Mouse (Mus musculus): ENCODE results near the gene Pdcd4. TPM values are rescaled to one million over a fixed set of nuclear protein-coding genes. Genes with fewer than 3 reads are reported as not detected.

The Pdcd4 gene
- polyA plus RNA-seq, 1 experiment = 8.0 TPM

DNA sequence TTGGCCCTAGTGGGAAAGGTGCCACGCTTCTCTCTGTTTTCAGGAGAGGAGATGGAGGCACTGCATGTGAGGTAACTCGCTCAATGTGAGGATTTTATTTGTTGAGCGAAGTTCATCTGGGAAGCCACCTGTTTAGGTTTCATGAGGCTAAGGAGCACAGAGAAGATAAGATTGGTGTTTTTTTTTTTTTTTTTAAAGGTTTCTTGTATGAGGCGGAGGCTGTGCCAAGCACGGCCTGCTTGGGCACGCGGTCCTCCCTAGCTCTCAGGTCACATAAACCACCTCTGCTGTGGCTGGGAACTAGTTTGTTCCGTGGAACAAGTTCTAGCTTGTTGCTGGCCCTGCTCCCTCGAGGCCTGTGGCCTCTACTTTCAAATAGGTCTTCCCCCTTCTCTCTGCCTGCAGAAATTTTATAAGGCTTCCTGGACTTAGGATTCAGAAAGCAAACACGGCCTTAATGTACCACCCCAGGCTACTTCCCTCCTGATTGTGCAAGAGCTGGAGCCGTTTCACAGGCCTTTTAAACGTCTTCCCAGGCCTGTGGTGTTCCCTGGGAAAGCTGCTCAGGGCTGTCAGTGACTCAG, 2.6 kb downstream of the Pdcd4 start:
- no peaks in the 10 kb centered on the region; the same call in 1 of the 2 replicates for H3K4me1 ChIP-seq (ENCODE audit: control insufficient read depth, insufficient read depth, low read length)
- DNase-seq = no peak
- TF ChIP-seq CTCF (IDR thresholded peaks at IDR 0.05; ENCODE audit: insufficient read depth, low read length) (no peak), POLR2A (IDR thresholded peaks at IDR 0.05; ENCODE audit: borderline replicate concordance, extremely low read depth, low read depth, low read length) (no peak)
- 58% methylated on average over 12 of the region's 12 CpGs for WGBS
- H3K4me3 ChIP-seq (replicated peaks; ENCODE audit: extremely low read depth, low read depth, low read length) = no peak overlapping the region

DNA sequence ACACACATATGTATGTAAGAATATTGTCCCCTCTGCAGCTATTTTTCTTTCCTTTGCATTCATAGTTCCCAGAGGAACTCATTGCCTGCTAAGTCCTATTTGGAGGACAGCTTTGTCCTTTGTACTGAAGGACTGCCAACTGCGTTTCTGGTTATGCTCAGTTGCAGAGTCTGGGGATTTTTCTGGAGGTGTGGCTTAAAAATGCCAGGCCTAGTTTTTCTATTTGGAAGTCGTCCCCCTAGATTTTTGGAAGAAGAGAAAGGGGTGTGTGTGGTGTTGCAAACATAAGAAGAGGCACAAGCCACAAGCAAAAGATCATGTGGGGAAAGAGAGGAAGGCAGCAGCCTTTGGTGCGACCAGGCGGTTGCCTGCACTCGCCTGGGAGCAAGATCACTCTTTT, 6.0 kb downstream of the Pdcd4 start:
- no peak overlapping the region for H3K4me3 ChIP-seq (replicated peaks; ENCODE audit: extremely low read depth, low read depth, low read length)
- TF ChIP-seq CTCF (IDR thresholded peaks at IDR 0.05; ENCODE audit: insufficient read depth, low read length) = no peak
- no peak for TF ChIP-seq POLR2A (IDR thresholded peaks at IDR 0.05; ENCODE audit: borderline replicate concordance, extremely low read depth, low read depth, low read length)
- DNase-seq = no peak
- peaks cover 6% of the 10 kb centered on the region for H3K4me1 ChIP-seq (ENCODE audit: control insufficient read depth, insufficient read depth, low read length)
- whole genome bisulfite sequencing = 56% methylated on average over 5 of the region's 5 CpGs

DNA sequence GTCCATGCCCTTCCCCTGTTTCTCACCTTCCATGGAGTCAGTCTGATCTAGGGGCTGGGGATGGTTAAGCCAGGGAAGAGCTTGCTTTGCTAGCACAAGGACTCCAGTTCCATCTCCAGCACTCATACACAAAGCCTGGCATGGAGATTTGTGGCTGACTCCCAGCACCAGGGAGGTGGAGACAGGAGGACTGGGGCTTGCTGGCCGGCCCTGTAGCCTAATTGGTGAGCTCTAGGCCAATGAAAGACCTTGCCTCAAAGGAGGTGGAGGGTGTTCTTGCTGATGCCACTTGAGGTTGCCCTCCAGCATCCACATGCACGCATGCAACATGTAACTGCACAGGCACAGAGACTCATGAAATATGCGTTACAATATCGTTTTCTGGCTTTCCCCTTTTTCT, 6.5 kb downstream of the Pdcd4 start:
- 71% methylated on average over 4 of the region's 4 CpGs for WGBS
- DNase-seq = no peak
- no peak overlapping the region for H3K4me3 ChIP-seq (replicated peaks; ENCODE audit: extremely low read depth, low read depth, low read length)
- H3K4me1 ChIP-seq (ENCODE audit: control insufficient read depth, insufficient read depth, low read length) = peaks cover 6% of the 10 kb centered on the region
- TF ChIP-seq CTCF (IDR thresholded peaks at IDR 0.05; ENCODE audit: insufficient read depth, low read length) (no peak), POLR2A (IDR thresholded peaks at IDR 0.05; ENCODE audit: borderline replicate concordance, extremely low read depth, low read depth, low read length) (no peak)

DNA sequence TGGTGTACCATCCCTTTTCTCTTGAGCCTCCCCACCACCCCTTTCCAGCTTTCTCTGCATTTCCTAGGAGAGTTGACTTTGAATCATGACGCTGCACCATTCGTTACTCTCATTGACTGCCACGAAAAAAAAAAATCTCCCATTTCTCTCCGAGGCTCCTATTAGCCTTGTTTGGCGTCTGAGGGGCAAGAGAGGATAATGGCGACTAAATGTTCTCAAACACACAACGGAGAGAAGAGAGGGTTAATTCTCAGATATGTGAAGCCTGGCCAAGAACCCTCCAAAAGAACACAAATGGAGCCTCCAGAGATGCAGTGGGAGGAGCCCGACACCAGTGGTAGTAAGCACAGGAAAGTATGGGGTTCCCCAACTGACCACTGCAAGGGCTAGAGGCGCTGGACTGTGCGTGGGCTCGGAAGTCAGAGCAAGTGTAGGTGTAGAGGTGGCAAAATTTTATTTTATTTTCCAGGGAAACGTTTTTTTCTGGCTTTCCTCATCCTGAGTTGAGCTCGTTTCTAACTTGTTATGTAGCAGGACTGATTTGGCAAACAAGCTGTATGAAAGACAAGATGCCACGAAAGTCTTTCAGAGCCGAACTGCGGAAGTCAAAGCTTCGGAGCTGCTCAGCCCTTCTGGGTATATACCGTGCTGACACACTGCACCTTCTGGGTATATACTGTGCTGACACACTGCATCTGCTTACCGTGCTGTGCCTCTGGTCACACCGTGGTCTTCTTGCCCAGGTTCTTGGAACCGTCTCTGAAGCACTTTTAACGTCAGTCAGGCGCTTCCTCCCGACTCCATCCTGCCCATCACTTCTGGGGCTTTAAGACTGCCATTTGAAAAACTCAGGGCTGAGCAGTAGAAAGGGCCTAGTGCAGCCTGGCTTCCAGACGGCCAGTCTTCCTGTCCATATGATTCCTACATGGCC, 7.2 kb downstream of the Pdcd4 start:
- H3K4me1 ChIP-seq (ENCODE audit: control insufficient read depth, insufficient read depth, low read length) = peaks cover 6% of the 10 kb centered on the region
- DNase-seq = no peak
- WGBS = 77% methylated on average over 25 of the region's 25 CpGs
- no peak overlapping the region for H3K4me3 ChIP-seq (replicated peaks; ENCODE audit: extremely low read depth, low read depth, low read length)
- TF ChIP-seq POLR2A (IDR thresholded peaks at IDR 0.05; ENCODE audit: borderline replicate concordance, extremely low read depth, low read depth, low read length) = no peak
- TF ChIP-seq CTCF (IDR thresholded peaks at IDR 0.05; ENCODE audit: insufficient read depth, low read length) = no peak

DNA sequence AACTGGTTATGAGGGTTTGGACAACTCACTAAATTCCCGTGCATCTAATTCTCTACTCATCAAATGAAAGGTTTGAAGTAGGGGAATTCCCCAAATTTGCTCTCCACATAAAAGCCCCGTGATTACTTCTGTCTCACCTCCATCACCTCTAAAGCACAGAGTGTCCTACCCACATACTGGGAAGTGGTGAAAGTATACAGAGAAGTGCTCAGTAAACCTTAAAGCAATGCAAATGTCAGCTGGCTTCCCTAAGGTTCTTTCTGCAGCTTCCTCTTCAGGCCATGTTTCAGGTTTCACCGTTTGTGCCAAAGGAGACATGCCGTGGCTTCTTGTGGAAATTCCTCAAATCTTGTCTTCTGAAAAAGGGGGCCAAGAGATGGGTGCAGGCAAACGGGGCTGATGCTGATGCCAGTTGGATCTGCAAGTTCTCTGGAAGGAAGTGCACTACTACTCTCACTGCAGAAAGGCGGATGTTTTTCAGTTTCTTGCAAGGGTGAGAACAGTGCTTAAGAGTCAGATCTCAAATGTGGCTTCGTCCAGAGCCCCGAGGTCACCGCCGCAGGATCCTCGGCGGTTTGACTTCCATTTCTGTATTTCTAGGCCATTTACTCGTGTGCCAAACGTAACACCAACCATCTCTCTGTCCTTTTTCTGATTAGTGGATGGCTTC, 8.0 kb downstream of the Pdcd4 start:
- Histone ChIP-seq H3K4me3 (replicated peaks; ENCODE audit: extremely low read depth, low read depth, low read length) (no peak overlapping the region), H3K4me1 (ENCODE audit: control insufficient read depth, insufficient read depth, low read length) (peaks cover 6% of the 10 kb centered on the region)
- TF ChIP-seq POLR2A (IDR thresholded peaks at IDR 0.05; ENCODE audit: borderline replicate concordance, extremely low read depth, low read depth, low read length) = no peak
- TF ChIP-seq CTCF (IDR thresholded peaks at IDR 0.05; ENCODE audit: insufficient read depth, low read length) = no peak
- DNase-seq = no peak
- 78% methylated on average over 14 of the region's 14 CpGs for WGBS

DNA sequence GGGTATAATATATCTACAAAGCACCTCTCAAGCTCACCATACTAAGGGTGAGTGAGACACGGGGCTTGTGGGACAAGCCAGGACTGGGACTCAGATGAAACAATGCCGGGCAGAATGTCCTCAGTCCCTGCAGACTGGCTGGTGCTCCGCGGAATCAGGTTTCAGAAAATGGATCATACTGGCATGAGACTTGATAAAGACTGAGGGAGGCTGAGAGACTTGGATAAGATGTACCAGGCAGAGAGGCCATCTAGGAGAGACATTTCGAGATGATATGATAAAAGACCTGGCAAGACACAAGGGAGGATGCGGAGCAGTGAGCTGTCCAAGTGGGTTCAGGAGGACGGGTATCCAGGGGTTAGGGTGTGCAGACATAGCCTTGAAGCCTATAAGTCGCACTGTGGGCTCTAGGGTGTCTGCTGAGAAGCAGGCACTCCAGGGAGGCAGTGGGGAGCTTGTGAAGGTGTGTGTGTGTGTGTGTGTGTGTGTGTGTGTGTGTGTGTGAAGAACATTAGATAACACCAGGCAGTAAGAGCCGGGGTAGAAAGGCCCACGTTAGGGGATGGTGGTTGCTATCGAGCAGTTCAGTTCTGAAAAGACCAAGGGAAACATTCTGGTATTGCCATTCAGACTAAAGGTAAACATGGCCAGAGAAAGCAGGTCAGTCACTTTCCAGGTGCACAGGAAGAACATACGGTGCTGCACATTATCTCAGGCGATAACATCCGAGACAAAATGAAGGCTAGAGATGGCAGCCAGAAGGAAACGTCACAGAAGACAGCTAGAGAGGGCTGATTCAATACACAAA, 10.1 kb downstream of the Pdcd4 start:
- WGBS = 37% methylated on average over 15 of the region's 15 CpGs
- TF ChIP-seq POLR2A (IDR thresholded peaks at IDR 0.05; ENCODE audit: borderline replicate concordance, extremely low read depth, low read depth, low read length) = no peak
- TF ChIP-seq CTCF (IDR thresholded peaks at IDR 0.05; ENCODE audit: insufficient read depth, low read length) = no peak
- Histone ChIP-seq H3K4me1 (ENCODE audit: control insufficient read depth, insufficient read depth, low read length) (peaks cover 6% of the 10 kb centered on the region), H3K4me3 (replicated peaks; ENCODE audit: extremely low read depth, low read depth, low read length) (peak overlapping the region; percentile 60)
- DNase-seq = peak; percentile 34

DNA sequence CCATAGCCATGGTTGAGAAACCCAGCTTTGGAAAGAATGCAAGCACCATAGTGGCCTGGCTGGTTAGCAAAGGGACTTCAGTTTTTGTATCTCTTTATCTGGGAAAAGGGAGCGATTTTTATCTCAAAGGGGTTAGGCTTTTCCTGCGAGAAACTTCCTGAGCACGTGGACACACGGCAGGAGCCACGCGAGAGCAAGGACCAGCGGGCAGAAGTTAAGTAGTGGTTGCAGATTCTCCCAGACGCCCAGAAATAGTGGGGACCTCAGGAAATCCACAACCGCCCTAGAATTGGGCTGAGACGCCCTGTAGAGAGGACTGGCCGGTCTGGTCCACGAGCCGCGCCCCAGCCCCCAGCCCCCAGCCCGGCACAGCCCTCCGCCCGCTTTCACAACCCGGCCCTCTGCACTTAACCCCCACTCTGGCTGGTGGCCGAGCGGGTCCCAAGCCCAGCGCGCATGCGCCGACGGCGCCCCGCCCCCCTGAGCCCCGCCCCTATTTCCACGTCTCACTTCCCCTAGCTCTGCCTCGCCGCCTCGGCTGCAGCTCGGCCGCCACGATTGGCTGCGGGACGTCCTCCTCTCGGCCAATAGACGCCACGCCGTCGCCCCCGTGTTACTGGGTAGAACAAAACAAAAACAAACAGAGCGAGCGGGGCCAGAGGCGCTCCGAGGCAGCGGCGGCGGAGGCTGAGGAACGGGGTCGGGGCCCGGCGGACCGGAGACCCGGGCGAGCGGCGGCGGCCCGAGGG, 10.9 kb downstream of the Pdcd4 start:
- peaks cover 6% of the 10 kb centered on the region for H3K4me1 ChIP-seq (ENCODE audit: control insufficient read depth, insufficient read depth, low read length)
- DNase-seq = peak; percentile 88
- H3K4me3 ChIP-seq (replicated peaks; ENCODE audit: extremely low read depth, low read depth, low read length) = peak overlapping the region; percentile 86
- WGBS = 1% methylated on average over 61 of the region's 61 CpGs
- TF ChIP-seq POLR2A (IDR thresholded peaks at IDR 0.05; ENCODE audit: borderline replicate concordance, extremely low read depth, low read depth, low read length) = peak; percentile 66
- TF ChIP-seq CTCF (IDR thresholded peaks at IDR 0.05; ENCODE audit: insufficient read depth, low read length) = no peak

DNA sequence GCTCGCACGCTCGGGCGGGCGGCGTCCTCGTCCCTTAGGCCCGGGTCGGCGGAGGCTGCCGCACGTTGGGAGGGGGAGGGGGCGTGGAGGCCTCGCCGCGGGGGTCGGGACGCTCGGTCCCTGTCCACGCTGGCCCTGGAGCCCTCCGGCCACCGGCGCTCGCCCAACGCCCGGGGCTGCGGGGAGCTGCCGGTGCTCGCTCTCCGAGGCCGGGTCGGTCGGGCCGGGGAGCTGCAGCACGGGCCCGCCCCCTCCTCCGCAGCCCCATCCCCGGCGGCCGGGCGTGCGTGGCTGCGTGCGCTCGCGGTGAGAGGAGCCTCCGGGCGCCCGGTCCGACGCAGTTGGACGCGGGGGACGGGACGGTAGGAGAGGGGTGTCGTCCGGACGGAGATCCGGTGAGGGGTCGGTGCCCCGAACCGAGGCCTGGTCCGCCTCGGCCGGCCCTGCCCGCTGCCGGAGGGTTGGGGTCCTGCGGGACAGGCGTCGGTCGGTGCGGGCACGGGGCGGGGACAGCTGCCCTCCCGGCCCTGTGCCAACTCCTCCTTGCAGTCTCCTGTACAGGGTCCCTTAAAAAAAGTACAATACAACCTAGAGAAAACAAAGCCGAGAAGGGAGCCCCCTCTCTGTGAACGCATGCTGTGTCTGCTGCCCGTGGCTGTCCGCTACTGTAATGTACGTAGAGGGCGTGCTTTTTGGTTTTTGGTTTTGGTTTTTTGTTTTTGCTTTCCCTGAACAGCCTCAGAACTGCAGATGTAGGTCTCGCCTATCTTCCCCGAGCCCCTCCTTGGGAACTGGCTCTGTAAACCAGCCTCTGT, 11.7 kb downstream of the Pdcd4 start:
- H3K4me3 ChIP-seq (replicated peaks; ENCODE audit: extremely low read depth, low read depth, low read length) = peak overlapping the region; percentile 86
- under 1% methylated on average over 78 of the region's 83 CpGs for WGBS
- H3K4me1 ChIP-seq (ENCODE audit: control insufficient read depth, insufficient read depth, low read length) = peaks cover 6% of the 10 kb centered on the region
- DNase-seq = peak; percentile 38
- TF ChIP-seq CTCF (IDR thresholded peaks at IDR 0.05; ENCODE audit: insufficient read depth, low read length) (no peak), POLR2A (IDR thresholded peaks at IDR 0.05; ENCODE audit: borderline replicate concordance, extremely low read depth, low read depth, low read length) (no peak)
